Mouse (Mus musculus): ENCODE measurements around the gene Gm5148.

DNA sequence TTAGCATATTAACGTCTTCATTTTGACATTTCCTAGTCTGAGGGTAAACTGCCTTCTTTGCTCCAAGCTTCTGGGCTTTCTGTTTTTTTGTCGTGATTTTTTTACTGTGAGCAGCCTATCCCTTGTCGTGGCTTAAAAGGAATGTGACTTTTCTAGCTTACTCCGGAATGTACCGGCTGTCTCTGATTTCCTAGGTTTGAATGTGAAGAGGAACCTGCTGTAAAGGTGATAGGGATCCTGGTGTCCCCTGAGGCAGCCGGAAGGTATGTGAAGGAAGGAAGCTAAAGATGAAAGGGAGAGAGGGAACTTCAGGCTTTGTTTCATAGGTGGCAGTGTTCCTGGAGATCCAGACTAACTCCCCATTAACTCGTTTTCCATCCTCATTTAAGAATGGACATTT, 56.6 kb downstream of the Gm5148 start:
- TF ChIP-seq CTCF (IDR thresholded peaks at IDR 0.05; ENCODE audit: insufficient read depth, low read length) (no peak), POLR2A (IDR thresholded peaks at IDR 0.05; ENCODE audit: borderline replicate concordance, extremely low read depth, low read depth, low read length) (no peak)

Data from lung, adult 2 months (tissue).